Mouse (Mus musculus) midbrain, embryonic 15.5 days (tissue): Measurements from ENCODE around the gene Aldh1a3. TPM values are rescaled to one million over a fixed set of nuclear protein-coding genes. Genes with fewer than 3 reads are reported as not detected.

Experiments used
- ATAC-seq: fragments of 200-750 bp; cut with Nextera tagmentation; replicated peaks from 2 replicates; pipeline ENCODE4 v1.8.0; 2017; ENCODE audit warnings: moderate TSS enrichment
- H3K27ac ChIP-seq: fragments of 300-500 bp; sonication (generic); 2 replicates; pipeline ENCODE4 v1.5.1; 2015; ENCODE audit warnings: mild to moderate bottlenecking, inconsistent platforms
- H3K27me3 ChIP-seq: fragments of 300-500 bp; sonication (generic); replicated peaks from 2 replicates; pipeline ENCODE4 v1.6.1; 2015; ENCODE audit warnings: inconsistent platforms
- H3K36me3 ChIP-seq: fragments of 300-500 bp; sonication (generic); replicated peaks from 2 replicates; pipeline ENCODE4 v1.6.1; 2015; ENCODE audit warnings: inconsistent platforms
- H3K4me1 ChIP-seq: fragments of 300-500 bp; sonication (generic); 2 replicates; pipeline ENCODE4 v1.6.1; 2015; ENCODE audit warnings: inconsistent platforms
- H3K4me2 ChIP-seq: fragments of 300-500 bp; sonication (generic); 2 replicates; pipeline ENCODE4 v1.6.1; 2015; ENCODE audit warnings: inconsistent platforms, mild to moderate bottlenecking, moderate library complexity
- H3K4me3 ChIP-seq: fragments of 300-500 bp; sonication (generic); 2 replicates; pipeline ENCODE4 v1.5.1; 2015; ENCODE audit warnings: mild to moderate bottlenecking, inconsistent platforms
- H3K9ac ChIP-seq: fragments of 300-500 bp; sonication (generic); 2 replicates; pipeline ENCODE4 v1.6.1; 2015; ENCODE audit warnings: mild to moderate bottlenecking, inconsistent platforms
- H3K9me3 ChIP-seq: fragments of 300-500 bp; sonication (generic); 2 replicates; pipeline ENCODE4 v1.6.1; 2016; ENCODE audit warnings: inconsistent platforms
- WGBS: fragments of 180-500 bp; shearing (Covaris S2); methylation state at CpG from one replicate; pipeline ENCODE4 v1.1.7; 2015; ENCODE audit warnings: mixed read lengths; 5-methylcytosine and 5-hydroxymethylcytosine counted together
- polyA plus RNA-seq: library from polyadenylated mRNA; unstranded; fragments of >200 nt; fragmentation: Nextera tagmentation; extraction: Ambion mirVana; gene quantifications from 2 replicates; pipeline ENCODE4 v1.2.1, GENCODE M21; 2015

Aldh1a3 gene
- polyA plus RNA-seq, 1 experiment from 2014 or later, result 0.83 TPM

DNA sequence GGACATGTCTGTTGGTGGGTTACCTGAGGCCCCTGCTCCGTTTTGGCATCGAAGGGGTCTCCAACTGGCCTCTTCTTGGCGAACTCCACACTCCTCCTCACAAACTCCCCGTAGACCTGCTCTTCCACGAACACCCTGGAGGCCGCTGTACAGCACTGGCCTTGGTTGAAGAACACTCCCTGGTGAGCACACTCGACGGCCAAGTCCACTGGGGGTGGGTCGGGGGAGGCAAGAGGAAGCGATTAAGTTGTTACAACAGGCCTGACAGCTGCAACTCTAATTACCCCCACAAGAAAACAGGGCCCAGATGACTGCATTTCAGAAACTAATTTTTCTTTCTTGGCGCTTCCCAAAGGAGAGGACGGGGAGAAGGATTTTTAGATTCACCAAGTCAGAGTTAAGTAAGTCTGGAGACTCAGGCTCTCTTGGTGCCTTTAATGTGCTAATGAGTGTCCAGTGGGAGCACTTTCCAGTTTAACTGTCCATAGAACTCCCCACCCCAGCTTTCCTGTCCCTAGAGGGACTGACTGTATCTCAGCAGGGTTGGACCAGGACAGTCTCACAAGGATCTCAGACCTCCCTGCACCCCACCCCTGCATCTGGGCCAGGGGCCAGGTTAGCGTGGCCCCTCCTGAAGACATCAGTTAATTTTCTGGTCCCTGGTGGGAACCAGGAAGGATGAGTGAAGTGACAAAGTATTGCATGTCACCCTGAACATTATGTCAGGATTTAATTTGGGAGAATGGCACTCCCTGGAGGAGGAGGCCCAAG is 21.2 kb downstream of the Aldh1a3 start:
- Histone ChIP-seq H3K4me2 (no peak overlapping the region), H3K27ac (no peak overlapping the region), H3K27me3 (no peaks in the 10 kb centered on the region), H3K9me3 (no peaks in the 10 kb centered on the region), H3K4me1 (no peaks in the 10 kb centered on the region), H3K36me3 (no peaks in the 10 kb centered on the region), H3K9ac (no peak overlapping the region), H3K4me3 (no peak overlapping the region)
- 55% methylated on average over 13 of the region's 13 CpGs for WGBS
- no peak for ATAC-seq

DNA sequence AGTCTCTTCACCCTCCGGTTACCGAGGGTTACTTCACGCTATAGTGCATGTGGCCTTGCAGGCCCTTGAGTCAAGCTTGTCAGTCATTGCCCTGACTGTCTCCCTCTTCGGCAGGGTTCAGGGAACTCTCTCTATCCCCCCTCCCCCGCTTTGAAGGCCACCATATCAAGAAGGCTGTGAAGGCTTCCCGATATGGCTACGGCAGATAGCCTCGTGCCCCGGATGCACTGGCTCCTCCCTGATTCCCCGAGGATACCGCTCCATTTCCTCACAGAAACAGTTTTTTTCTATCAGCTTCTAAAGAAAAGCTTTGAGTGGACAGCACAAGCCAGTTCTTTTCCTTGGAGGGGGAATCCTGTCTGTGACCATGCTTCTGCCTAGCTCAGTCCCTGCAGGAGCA is 21.8 kb downstream of the Aldh1a3 start:
- WGBS, result 66% methylated on average over 11 of the region's 11 CpGs
- Histone ChIP-seq H3K9ac (no peak overlapping the region), H3K27ac (no peak overlapping the region), H3K4me2 (no peak overlapping the region), H3K36me3 (no peaks in the 10 kb centered on the region), H3K27me3 (no peaks in the 10 kb centered on the region), H3K9me3 (no peaks in the 10 kb centered on the region), H3K4me1 (no peaks in the 10 kb centered on the region), H3K4me3 (no peak overlapping the region)
- no peak for ATAC-seq

DNA sequence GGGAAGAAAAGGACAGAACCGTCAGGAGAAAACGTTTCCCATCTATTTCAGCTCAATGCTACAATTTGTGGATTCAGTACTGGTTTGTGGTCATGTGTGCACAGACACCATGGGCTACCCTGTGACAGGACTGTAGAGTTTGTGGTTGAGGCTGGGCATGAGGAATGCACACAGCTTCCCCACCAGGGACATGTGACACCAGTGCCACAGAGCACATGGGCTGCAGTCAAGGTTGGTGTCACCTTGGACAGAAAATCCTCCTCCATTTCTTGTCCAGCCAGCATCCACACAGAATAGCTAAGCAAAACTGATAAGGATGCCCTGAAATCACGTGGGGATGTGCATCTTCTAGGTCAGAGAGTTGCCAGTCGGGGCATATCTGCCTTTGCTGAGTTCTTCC is 22.5 kb downstream of the Aldh1a3 start:
- H3K4me1 ChIP-seq, result no peaks in the 10 kb centered on the region
- no peak overlapping the region for H3K9ac ChIP-seq
- no peak overlapping the region for H3K27ac ChIP-seq
- H3K36me3 ChIP-seq, result no peaks in the 10 kb centered on the region
- no peak for ATAC-seq
- WGBS, result 82% methylated on average over 4 of the region's 4 CpGs
- H3K4me2 ChIP-seq, result no peak overlapping the region
- H3K27me3 ChIP-seq, result no peaks in the 10 kb centered on the region
- no peaks in the 10 kb centered on the region for H3K9me3 ChIP-seq
- no peak overlapping the region for H3K4me3 ChIP-seq

DNA sequence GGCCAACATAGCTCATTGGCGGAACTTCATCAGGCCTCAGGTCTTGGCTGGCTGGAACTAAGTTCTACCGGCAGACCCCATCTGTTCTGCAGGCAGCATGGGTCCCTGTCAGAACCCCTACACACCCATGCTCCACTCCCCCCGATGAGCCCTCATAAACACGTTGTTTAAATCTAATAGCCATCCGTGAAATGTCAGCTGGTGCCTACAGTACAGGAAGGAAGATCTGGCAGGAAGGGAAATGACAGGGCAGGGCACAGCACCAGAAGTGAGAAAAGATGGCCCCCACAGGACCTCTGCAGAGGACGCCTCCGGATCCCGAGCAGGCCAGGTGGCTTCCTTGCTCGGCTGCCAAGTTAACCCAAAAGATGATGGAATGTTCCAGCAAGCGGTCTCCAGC is 23.2 kb downstream of the Aldh1a3 start:
- no peak overlapping the region for H3K4me3 ChIP-seq
- WGBS, result 84% methylated on average over 10 of the region's 10 CpGs
- ATAC-seq, result no peak
- no peaks in the 10 kb centered on the region for H3K4me1 ChIP-seq
- no peaks in the 10 kb centered on the region for H3K27me3 ChIP-seq
- no peak overlapping the region for H3K4me2 ChIP-seq
- no peaks in the 10 kb centered on the region for H3K9me3 ChIP-seq
- H3K27ac ChIP-seq, result no peak overlapping the region
- H3K9ac ChIP-seq, result no peak overlapping the region
- no peaks in the 10 kb centered on the region for H3K36me3 ChIP-seq

DNA sequence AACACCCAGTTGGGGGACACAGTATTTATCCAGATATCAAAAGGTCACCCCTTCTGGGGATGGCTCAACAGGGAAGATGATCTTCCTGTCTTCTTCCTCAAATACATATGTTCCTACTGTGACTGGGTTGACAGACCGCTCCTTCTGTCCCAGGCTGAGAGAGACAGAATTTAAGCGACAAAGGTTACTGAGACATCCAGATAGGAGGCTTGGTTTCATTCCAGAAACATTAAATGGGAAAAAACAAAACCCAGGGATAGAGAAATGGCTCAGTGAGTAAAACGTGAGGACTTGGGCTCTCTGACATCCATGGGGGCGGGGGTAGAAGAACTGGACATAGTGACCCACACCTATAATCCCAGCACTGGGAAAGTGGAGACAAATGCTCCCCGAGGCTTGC is 24.4 kb downstream of the Aldh1a3 start:
- no peak overlapping the region for H3K9ac ChIP-seq
- 88% methylated on average over 5 of the region's 5 CpGs for WGBS
- no peak for ATAC-seq
- no peak overlapping the region for H3K27ac ChIP-seq
- H3K4me1 ChIP-seq, result no peaks in the 10 kb centered on the region
- H3K27me3 ChIP-seq, result no peaks in the 10 kb centered on the region
- H3K9me3 ChIP-seq, result no peaks in the 10 kb centered on the region
- H3K4me2 ChIP-seq, result no peak overlapping the region
- no peak overlapping the region for H3K4me3 ChIP-seq
- H3K36me3 ChIP-seq, result no peaks in the 10 kb centered on the region

DNA sequence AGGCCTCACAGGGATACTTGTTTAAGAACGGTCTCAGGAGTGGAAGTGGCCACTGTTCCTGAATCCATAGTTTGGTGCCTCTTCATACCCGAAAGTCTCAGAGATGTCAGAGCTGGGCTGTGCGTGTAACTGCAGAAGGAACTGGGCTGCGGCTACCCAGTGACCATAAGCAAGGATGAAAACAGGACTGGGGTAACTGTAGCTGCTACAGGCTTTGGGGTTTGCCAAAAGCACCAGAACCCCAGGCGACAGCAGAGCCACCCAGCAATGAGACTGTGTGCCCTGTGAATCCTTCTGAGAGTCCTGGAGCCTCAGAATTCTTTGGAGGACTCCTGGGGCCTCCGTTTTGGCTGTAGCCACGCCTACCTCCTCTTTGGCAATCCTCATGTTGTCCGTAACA is 25.7 kb downstream of the Aldh1a3 start:
- no peak overlapping the region for H3K4me3 ChIP-seq
- WGBS, result 45% methylated on average over 8 of the region's 8 CpGs
- H3K27ac ChIP-seq, result no peak overlapping the region
- H3K9ac ChIP-seq, result no peak overlapping the region
- no peaks in the 10 kb centered on the region for H3K4me1 ChIP-seq
- ATAC-seq, result no peak
- no peaks in the 10 kb centered on the region for H3K27me3 ChIP-seq
- no peaks in the 10 kb centered on the region for H3K36me3 ChIP-seq
- H3K9me3 ChIP-seq, result no peaks in the 10 kb centered on the region
- H3K4me2 ChIP-seq, result no peak overlapping the region

DNA sequence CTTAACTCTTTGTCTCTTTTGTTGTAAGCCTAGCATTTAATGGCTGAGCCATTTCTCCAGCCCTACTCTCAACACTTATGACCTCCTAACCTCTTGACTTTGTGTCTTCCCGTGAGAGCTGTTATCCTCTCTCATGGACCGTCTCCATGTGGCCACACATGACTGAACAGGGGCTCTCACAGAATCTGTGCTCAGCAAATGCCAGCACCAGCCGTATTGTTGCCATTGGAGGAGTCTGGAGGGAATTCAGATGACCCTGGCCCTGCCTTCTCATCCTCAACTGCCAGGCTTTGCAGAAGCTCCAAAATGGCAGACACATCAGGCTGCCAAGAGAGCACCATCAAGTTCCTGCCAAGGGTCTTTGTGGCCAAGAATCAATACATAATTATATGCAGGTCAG is 30.0 kb downstream of the Aldh1a3 start:
- no peak overlapping the region for H3K4me2 ChIP-seq
- H3K9me3 ChIP-seq, result no peaks in the 10 kb centered on the region
- H3K27ac ChIP-seq, result no peak overlapping the region
- H3K27me3 ChIP-seq, result no peaks in the 10 kb centered on the region
- H3K4me1 ChIP-seq, result no peaks in the 10 kb centered on the region
- no peak for ATAC-seq
- H3K4me3 ChIP-seq, result no peak overlapping the region
- no peak overlapping the region for H3K9ac ChIP-seq
- no peaks in the 10 kb centered on the region for H3K36me3 ChIP-seq
- 33% methylated on average over 3 of the region's 3 CpGs for WGBS

DNA sequence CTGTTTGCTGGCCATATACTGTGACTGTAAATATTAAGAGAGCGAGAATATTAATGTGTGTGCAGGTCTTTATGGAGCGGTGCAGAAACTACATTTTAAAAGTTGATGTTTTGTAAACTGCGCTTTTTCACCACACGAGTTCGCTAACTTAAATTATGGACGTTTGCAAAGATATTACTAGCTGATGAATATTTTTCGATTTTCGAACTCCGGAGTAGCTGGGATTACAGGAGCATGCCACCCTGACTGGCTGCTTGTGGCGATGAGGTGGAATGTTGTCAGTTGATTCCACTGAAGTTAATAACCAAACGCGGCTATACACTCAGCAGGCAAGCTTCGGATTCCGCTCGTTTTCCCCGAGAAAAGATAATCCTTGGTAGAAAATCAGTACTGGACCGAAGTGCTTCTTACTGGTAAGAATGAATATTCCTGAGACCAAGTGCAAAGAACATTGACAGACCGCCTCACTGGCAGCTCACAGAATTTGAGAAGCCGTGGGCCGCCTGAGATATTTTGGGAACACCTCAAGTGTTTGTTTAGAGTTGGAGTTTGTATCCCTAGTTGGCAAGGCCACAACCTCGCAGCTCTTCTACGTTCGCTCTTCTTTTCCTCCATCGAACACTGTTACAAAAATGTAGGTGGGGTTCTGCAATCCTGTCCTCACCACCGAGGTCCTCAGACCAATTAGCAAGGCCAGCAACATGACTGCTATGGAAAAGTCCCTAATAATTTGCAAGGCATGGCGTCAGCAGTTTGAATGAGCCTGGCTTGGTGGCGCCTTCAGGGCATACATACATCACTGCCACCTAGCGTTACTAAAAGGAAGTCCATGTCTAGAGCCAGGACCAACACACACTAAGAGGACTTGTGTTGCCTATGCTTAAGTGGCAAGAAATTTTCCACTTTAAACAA is 38.4 kb downstream of the Aldh1a3 start:
- peaks cover 17% of the 10 kb centered on the region; the same call in 1 of the 2 replicates for H3K27me3 ChIP-seq
- H3K9ac ChIP-seq, result no peak overlapping the region
- H3K4me3 ChIP-seq, result peak overlapping the region; percentile 49
- peaks cover 19% of the 10 kb centered on the region for H3K4me1 ChIP-seq
- no peaks in the 10 kb centered on the region for H3K36me3 ChIP-seq
- peak overlapping the region; percentile 99 for H3K4me2 ChIP-seq
- H3K9me3 ChIP-seq, result no peaks in the 10 kb centered on the region
- H3K27ac ChIP-seq, result no peak overlapping the region
- 9% methylated on average over 28 of the region's 28 CpGs for WGBS
- ATAC-seq, result peak; percentile 90

DNA sequence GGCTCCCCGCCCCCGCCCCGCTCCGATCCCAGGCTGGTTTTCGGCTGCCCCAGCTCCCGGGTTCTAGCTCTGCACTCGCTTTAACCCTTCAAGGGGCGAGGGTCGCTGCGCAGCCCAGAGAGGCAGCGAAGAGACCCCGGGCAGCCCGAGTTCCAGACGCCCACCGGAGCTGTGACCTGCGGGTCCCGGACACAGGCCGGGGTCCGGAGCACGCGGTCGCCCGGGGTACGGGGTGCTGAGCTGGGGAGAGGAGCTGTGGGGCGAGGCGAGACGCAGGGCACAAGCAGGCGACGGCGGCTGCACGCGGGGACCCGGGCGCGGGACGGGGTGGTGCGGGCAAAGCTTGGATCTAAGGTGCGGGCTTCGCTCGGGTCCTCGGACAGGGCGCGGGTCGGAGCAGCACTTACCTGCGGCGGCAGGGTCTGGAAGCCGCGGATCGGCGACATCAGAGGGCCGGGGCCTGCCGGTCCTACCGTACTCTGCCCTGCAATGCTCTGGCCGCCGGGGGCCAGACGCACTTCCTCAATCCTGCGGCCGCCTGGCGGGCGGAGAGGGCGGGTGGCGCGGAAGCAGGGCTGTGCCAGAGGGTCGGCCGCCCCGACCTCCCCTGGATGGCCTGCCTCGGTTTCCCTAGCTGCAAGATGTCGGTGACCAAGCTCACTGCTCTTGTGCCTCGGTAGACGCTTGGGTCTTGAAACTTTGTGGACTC is 39.4 kb downstream of the Aldh1a3 start, which contains the start of gene Lrrk1:
TSS of gene Lrrk1 (minus strand) at position 538 of the 709 bp plus-strand sequence.
- peak; percentile 73 for ATAC-seq
- H3K4me3 ChIP-seq, result peak within 1 kb of the TSS; percentile 49
- peaks cover 19% of the 10 kb centered on the region for H3K4me1 ChIP-seq
- H3K27me3 ChIP-seq, result peaks cover 17% of the 10 kb centered on the region; the same call in 1 of the 2 replicates
- no peak within 1 kb of the TSS for H3K27ac ChIP-seq
- no peaks in the 10 kb centered on the region for H3K9me3 ChIP-seq
- peak within 1 kb of the TSS; percentile 99 for H3K4me2 ChIP-seq
- no peaks in the 10 kb centered on the region for H3K36me3 ChIP-seq
- peak within 1 kb of the TSS; percentile 50 for H3K9ac ChIP-seq
- WGBS, result under 1% methylated on average over 70 of the region's 70 CpGs

DNA sequence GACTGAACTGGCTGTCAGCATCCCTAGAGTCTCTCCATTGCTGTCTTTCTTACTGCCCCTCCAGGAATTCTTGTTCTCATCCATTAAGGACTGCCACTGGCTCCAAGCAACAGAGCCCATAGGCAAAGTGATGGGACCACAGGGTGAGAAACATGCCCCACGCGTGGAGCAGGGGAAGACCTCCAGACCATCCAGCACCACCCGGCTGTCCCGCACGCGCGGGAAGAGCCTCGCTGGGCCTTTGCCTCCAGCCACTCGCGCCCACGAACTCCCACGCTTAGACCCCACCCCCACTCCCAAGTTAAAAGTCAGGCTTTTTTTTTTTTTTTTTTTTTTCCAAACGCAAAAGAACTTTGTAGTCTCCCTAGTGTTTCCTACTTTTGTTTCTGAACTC is 39.9 kb downstream of the Aldh1a3 start:
- ATAC-seq, result no peak
- Histone ChIP-seq H3K4me3 (peak overlapping the region; percentile 49), H3K36me3 (no peaks in the 10 kb centered on the region), H3K27ac (no peak overlapping the region), H3K9ac (peak overlapping the region; percentile 50; the same call in 1 of the 2 replicates), H3K27me3 (peaks cover 17% of the 10 kb centered on the region; the same call in 1 of the 2 replicates), H3K9me3 (no peaks in the 10 kb centered on the region), H3K4me1 (peaks cover 19% of the 10 kb centered on the region), H3K4me2 (peak overlapping the region; percentile 99)
- 2% methylated on average over 13 of the region's 13 CpGs for WGBS

DNA sequence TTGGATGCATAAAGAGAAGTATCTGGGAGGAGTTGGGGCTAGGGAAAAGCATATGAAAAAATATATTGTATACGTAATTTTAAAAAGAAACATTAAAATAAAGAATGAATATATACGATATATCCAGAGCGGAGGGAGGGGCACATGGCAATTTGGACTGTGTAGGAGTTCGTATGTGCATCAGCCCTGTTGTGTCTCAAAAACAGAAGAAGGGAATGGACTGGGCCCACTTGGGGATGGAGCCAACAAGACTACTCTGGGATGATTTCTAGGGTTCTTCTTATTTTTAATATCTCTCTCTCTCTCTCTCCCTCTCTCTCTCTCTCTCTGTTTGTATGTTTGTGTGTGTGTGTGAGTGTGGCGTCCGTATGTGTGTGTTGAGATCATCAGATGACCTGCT is 40.9 kb downstream of the Aldh1a3 start:
- 95% methylated on average over 6 of the region's 6 CpGs for WGBS
- Histone ChIP-seq H3K4me1 (peaks cover 19% of the 10 kb centered on the region), H3K27ac (no peak overlapping the region), H3K4me2 (no peak overlapping the region), H3K36me3 (no peaks in the 10 kb centered on the region), H3K27me3 (peaks cover 17% of the 10 kb centered on the region; the same call in 1 of the 2 replicates), H3K9me3 (no peaks in the 10 kb centered on the region), H3K4me3 (no peak overlapping the region), H3K9ac (no peak overlapping the region)
- no peak for ATAC-seq

DNA sequence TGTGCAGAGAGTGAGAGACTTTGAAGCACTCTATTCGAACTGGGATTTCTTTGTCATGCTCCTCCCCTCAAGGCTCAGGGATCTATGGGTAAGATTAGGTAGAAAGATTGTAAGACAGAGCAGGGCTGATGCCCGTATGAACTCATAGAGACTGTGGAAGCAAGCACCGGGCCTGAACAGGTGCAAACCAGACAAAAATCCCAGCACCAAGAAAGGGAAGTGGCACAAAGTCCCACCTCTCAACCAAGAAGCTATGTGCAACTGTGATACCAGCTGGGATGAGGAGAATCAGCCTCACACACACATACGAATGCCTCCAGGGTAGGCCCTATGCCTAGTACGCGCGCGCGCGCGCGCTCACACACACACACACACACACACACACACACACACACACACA is 41.5 kb downstream of the Aldh1a3 start:
- WGBS, result 85% methylated on average over 7 of the region's 12 CpGs

More for the DNA sequence above, 41.5 kb downstream of the Aldh1a3 start:
- ATAC-seq, result no peak
- Histone ChIP-seq H3K9ac (no peak overlapping the region), H3K4me2 (no peak overlapping the region), H3K9me3 (no peaks in the 10 kb centered on the region), H3K36me3 (no peaks in the 10 kb centered on the region), H3K27me3 (peaks cover 17% of the 10 kb centered on the region; the same call in 1 of the 2 replicates), H3K4me1 (peaks cover 19% of the 10 kb centered on the region), H3K4me3 (no peak overlapping the region), H3K27ac (no peak overlapping the region)
